Mouse (Mus musculus): Measurements from ENCODE around the gene Rab6a.

Rab6a gene

DNA sequence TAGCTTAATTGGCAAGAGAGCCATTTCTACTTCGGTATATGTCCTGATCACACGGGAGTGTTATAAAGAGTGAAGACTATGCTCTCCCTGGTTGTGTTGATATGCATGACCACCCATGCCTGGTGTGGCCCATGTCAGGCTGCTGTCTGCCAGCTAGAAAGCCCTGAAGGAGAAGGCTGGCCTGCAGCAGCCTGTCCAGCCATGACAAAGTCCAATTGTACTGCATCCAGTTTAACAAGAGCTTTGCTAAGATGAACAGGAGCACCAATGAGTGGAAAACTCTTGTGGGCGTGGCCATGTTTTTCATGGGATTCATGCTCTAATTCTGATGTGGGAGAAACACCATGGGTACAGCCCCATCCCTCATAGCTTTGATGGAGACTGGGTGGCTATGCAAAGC, 17.3 kb downstream of the Rab6a start:
- no peak for DNase-seq (ENCODE audit: low read depth)

DNA sequence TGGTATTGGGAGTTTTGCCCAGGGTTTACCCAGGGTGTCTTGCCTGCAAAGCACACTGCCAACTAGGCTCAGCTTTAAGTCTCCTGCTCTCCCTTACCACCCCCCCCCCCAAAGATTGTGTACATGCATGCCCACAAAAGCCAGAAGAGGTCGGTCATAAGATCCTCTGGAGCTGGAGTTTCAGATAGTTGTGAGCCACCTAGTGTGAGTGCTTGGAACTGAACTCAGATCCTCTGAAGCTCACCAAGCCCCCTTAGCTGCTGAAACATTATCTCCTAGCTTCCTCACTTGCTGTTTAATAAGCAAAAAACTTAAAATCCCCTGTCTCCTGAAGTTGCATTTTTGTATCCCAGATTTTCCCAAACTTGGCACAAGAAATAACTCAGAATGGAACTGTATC, 30.4 kb downstream of the Rab6a start:
- peak; percentile 54 for DNase-seq (ENCODE audit: low read depth)

DNA sequence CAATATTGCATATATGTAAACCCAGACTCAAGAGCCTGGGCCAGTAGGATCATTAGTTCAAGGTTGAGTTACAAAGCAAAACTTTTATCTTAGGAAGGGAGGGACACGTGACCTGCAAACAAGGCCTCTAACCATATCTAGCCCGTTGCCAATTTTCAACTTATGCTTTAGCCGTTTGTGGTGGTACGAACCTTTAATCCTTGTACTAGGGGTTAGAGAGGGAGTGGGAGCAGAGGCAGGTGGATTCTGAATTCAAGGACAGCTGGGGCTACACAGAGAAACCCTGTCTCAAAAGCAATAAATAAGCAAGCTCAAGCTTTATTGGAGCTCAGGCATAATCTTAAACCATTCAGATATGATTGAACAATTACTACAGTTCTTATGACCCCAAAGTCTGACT, 35.2 kb downstream of the Rab6a start:
- DNase-seq (ENCODE audit: low read depth) = no peak

- DNase-seq (ENCODE audit: low read depth) = peak; percentile 65
Measured at GRCm38 (mm10) chr7:100645147-100645546, 37.9 kb downstream of the Rab6a start.

- no peak for DNase-seq (ENCODE audit: low read depth)
Measured at GRCm38 (mm10) chr7:100649095-100649494, 41.9 kb downstream of the Rab6a start.

GRCm38 (mm10) chr7:100649826-100650225, 42.6 kb downstream of the Rab6a start:
- DNase-seq (ENCODE audit: low read depth) = no peak

DNA sequence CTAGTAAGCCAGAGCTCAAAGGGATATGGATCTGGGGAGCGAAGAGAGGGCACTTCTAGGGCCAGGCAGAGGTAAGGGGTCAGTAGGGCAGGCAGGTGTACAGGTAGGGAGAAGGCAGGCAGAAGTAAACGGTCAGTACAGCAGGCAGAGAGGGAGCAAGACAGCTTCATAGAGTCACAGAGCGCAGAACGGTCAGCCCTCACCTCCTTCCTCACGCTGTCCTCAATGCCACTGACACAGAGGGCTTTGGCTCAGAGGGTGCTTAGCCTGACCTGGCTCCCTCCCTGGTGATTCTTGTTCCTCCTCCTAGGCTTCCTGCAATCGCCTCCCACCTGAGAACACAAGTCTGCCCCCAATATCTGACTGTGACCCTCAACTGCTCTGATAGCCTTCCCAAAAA, 43.2 kb downstream of the Rab6a start:
- no peak for DNase-seq (ENCODE audit: low read depth)

- no peak for DNase-seq (ENCODE audit: low read depth)
Measured at GRCm38 (mm10) chr7:100651011-100651410, 43.8 kb downstream of the Rab6a start.

- no peak for DNase-seq (ENCODE audit: low read depth)
Measured at GRCm38 (mm10) chr7:100653480-100654266, 46.5 kb downstream of the Rab6a start.

DNA sequence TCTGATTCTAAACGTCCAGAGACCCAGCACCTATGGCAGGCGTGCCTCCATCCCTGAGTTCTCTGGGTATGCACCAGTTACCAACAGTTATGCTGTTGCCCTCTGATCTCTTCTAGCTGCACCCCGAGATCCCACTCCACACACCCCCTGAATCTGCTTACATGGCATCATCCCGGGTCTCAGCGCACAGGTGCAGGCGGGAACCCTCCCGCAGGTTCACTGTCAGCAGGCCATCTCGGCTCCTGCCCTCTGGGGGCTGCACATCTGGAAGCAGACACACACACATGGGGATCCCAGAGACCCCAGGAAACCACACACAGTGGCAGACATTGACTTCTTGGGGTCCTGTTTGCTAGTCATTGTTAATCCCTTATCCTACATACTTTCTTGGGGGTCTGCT, 47.2 kb downstream of the Rab6a start:
- no peak for DNase-seq (ENCODE audit: low read depth)

- no peak for DNase-seq (ENCODE audit: low read depth)
Measured at GRCm38 (mm10) chr7:100656739-100657138, 49.5 kb downstream of the Rab6a start.

- no peak for DNase-seq (ENCODE audit: low read depth)
Measured at GRCm38 (mm10) chr7:100658093-100658578, 50.9 kb downstream of the Rab6a start.

DNA sequence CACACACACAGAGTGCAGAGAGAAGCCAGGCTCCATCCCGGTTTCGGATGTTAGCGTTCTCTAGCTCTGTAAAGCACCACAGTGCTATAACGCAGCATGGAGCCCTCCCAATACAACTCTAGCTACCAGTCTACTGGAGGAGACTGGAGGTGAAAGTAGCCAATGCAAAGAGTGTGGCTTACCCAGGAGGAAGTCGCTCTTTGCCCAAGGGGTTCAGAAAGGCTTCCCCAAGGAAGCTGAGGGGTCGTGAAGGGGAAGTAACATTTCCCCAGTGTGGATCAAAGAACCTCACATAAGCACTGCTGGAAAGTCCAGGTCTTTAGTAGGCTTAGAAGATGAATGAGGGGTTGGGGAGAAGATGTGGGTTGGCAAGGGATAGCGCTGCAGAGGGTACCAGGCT, 54.1 kb downstream of the Rab6a start:
- no peak for DNase-seq (ENCODE audit: low read depth)

GRCm38 (mm10) chr7:100662231-100662630, 55.0 kb downstream of the Rab6a start, which contains the start of gene Plekhb1:
Gene Plekhb1 (minus strand): TSS chr7:100662414.
- no peak for DNase-seq (ENCODE audit: low read depth)

- DNase-seq (ENCODE audit: low read depth) = peak; percentile 87
Measured at GRCm38 (mm10) chr7:100663190-100663589, 56.0 kb downstream of the Rab6a start.

DNA sequence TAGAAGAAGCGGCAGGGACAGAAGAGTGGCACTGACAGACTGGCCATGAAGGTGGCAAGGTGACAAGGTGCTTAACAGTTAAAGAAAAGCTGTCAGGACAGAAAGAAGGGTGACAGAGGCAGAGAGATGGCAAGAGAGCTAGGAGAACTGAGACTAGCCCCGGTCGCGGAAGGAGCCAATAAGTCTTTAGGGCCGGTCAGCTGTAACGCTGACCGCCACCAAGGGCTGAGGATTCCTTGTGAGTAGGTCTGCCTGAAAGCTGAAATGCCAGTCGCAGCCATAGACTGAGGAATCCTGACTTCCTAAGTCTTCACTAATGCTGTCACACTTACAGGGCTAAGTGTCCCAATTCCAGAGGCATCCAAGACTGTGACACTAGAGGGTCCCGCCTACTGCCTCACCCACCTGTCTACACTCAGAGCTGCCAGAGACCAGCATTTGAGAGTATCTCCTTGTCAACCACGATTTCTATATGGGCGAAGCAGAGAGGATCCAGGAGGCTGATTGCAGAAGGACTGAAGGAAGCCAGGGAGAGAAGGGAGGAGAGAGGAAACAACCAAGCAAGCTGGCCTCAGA, 56.6 kb downstream of the Rab6a start:
- no peak for DNase-seq (ENCODE audit: low read depth)

- DNase-seq (ENCODE audit: low read depth) = no peak
Measured at GRCm38 (mm10) chr7:100670646-100671045, 63.4 kb downstream of the Rab6a start.

DNA sequence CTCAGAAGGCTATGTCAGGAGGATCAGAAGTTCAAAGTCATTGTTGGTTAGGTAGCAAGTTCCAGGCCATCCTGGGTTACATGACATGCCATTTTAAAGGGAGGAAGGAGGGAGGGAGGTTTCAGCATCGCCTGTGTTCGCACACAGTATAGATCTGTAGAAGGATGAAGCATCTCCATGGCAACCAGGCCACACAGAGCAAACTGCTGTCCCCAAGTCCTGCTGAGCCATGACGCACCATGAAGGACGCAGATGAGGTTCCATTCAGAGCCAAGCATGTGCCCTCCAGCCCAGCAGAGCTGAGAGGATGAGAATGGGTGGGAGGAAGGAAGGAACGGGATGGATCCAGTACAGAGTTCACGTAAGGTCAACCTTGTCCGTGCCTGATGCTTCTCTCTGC, 66.2 kb downstream of the Rab6a start:
- DNase-seq (ENCODE audit: low read depth) = no peak

- DNase-seq (ENCODE audit: low read depth) = no peak
Measured at GRCm38 (mm10) chr7:100674941-100675340, 67.7 kb downstream of the Rab6a start.

DNA sequence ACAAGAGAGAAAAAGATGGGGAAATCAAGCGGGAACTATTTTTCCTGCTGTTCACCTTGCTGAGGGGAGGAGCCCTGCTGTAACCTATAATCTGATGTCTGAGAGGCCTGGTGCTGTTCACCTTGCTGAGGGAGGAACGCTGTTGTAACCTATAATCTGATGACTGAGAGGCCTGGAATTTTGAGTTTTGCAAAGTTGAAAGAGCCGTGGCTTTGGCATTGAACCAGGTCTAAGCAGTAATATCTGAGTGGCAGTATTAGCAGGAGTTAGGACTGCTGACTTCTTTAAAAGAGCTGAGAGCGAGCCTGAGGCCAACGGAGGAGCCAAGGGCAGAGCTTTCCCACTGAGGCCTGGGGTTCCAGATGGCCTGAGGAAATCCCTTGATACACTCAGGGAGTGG, 70.8 kb downstream of the Rab6a start:
- no peak for DNase-seq (ENCODE audit: low read depth)

GRCm38 (mm10) chr7:100678948-100679880, 72.0 kb downstream of the Rab6a start:
- no peak for DNase-seq (ENCODE audit: low read depth)

DNA sequence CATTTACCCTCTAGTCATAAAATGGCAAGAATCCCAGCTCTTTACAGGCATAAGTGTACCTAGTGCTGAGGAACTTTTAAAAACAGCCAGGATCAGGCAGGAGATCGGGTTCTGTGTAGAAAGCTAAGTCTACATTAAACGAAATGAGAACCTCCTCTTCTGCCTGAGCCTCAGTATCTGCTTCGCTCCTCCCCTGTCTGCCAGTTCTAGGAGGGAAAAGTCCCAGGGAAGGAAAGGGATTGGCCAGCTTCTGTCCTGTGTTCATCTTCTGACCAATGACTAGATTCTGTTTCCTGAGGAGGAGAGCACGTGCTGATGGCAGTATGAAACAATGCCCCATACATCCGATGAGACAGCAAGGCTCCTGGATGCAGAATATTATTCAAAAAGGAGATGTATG, 73.9 kb downstream of the Rab6a start:
- no peak for DNase-seq (ENCODE audit: low read depth)

GRCm38 (mm10) chr7:100683241-100683640, 76.0 kb downstream of the Rab6a start:
- DNase-seq (ENCODE audit: low read depth) = no peak

Data from induced T-regulatory cell, adult 2 months (primary cell).